ENCODE assay signal across 8 mouse cellular contexts in the genomic region with DNA sequence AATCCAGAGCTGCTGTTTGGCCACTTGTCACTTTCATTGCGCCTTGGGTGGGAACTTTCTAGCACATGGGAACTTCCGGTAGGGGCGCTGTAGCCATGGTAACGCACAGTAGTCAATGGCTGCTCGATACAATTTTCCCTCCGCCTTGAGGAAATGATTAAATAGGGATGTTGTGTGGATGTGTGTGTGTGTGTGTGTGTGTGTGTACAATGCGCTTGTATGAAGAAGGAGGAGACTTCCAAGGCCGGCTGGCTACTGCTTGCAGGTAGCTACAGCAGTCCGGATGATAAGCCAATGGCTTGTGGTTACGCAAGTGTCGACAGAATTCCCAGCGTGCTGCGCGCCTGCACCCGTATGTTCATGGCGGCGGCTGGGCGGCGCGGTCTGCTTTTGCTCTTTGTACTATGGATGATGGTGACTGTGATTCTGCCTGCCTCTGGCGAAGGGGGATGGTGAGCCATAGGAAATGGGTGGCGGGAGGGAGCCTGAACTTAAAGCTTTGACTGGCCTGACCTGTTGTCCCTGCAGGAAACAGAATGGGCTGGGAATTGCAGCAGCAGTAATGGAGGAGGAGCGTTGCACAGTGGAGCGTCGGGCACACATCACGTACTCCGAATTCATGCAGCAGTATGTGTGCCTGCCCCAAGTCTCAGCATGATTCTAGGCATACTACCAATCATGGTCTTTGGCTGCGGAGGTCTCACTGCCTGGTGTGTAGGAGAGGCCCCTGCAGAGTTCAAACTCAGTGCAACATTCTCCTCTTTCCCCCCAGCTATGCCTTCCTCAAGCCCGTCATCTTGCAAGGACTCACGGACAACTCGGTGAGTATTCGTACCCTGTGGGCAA. TPM values are rescaled to one million over a fixed set of nuclear protein-coding genes. Genes with fewer than 3 reads are reported as not detected.
DNase-seq lines count a peak whose midpoint lies in the region; ATAC-seq and TF ChIP-seq lines count a peak whose summit lies in the region.

A gene (plus strand): TSS at position 156 of the 846 bp plus-strand sequence.

- peak; percentile 97 for DNase-seq in brain, adult 2 months (ENCODE audit: low read depth, low spot score)
- peak; percentile 94 for DNase-seq in heart, embryonic 10.5 days (ENCODE audit: low spot score)
- peak; percentile 81 for DNase-seq in liver, adult 2 months (ENCODE audit: extremely low read depth, low read depth, low spot score)

- H3K4me2 ChIP-seq in kidney, embryonic 14.5 days (replicated peaks; ENCODE audit: low read depth, low read length) = peak within 1 kb of the TSS; percentile 77
- H3K4me2 ChIP-seq in myocyte (ENCODE audit: low read depth) = peak within 1 kb of the TSS; percentile 62
- H3K4me2 ChIP-seq in stomach, embryonic 14.5 days (replicated peaks; ENCODE audit: low read depth, low read length) = peak within 1 kb of the TSS; percentile 91

- no peaks in the 10 kb centered on the region for H3K9me3 ChIP-seq in heart, embryonic 10.5 days
- no peaks in the 10 kb centered on the region for H3K9me3 ChIP-seq in kidney, embryonic 14.5 days (ENCODE audit: control insufficient read depth, low read length)
- H3K9me3 ChIP-seq in stomach, embryonic 14.5 days (ENCODE audit: control insufficient read depth, low read depth, low read length) = no peaks in the 10 kb centered on the region

- H3K79me2 ChIP-seq in C2C12 (ENCODE audit: control insufficient read depth, insufficient read depth) = peaks cover 46% of the 10 kb centered on the region
- H3K79me2 ChIP-seq in liver, adult 2 months (ENCODE audit: control insufficient read depth, insufficient read depth, low read length) = peaks cover 22% of the 10 kb centered on the region
- peaks cover 28% of the 10 kb centered on the region for H3K79me2 ChIP-seq in myocyte (ENCODE audit: control insufficient read depth, insufficient read depth)

- H3K4me3 ChIP-seq in C2C12 (ENCODE audit: insufficient read depth, poor library complexity, severe bottlenecking) (peak within 1 kb of the TSS; percentile 23), myocyte (peak within 1 kb of the TSS; percentile 32)
- peak within 1 kb of the TSS; percentile 44 for H3K4me3 ChIP-seq in embryonic fibroblast, embryonic 13.5 days (ENCODE audit: insufficient read depth, low read length)
- H3K4me3 ChIP-seq in heart, embryonic 10.5 days = peak within 1 kb of the TSS; percentile 86
- peak within 1 kb of the TSS; percentile 68 for H3K4me3 ChIP-seq in kidney, embryonic 14.5 days (ENCODE audit: low read length)
- H3K4me3 ChIP-seq in liver, adult 2 months (ENCODE audit: insufficient read depth, low read depth, low read length) = peak within 1 kb of the TSS; percentile 64
- H3K4me3 ChIP-seq in stomach, embryonic 14.5 days (ENCODE audit: low read depth, low read length) = peak within 1 kb of the TSS; percentile 59

- H3K4me1 ChIP-seq in embryonic fibroblast, embryonic 13.5 days (ENCODE audit: control insufficient read depth, insufficient read depth, low read length) = peaks cover 7% of the 10 kb centered on the region; the same call in 1 of the 2 replicates
- H3K4me1 ChIP-seq in heart, embryonic 10.5 days = peaks cover 84% of the 10 kb centered on the region
- H3K4me1 ChIP-seq in kidney, embryonic 14.5 days (ENCODE audit: control insufficient read depth, insufficient read depth, low read length) = peaks cover 42% of the 10 kb centered on the region
- peaks cover 31% of the 10 kb centered on the region for H3K4me1 ChIP-seq in liver, adult 2 months (ENCODE audit: control insufficient read depth, insufficient read depth, low read length)
- H3K4me1 ChIP-seq in stomach, embryonic 14.5 days (ENCODE audit: control insufficient read depth, insufficient read depth, low read length) = peaks cover 35% of the 10 kb centered on the region

- ATAC-seq in kidney, embryonic 14.5 days (ENCODE audit: low FRiP score, low TSS enrichment) = peak; percentile 21
- peak; percentile 25; the same call in 1 of the 2 replicates for ATAC-seq in stomach, embryonic 14.5 days (ENCODE audit: insufficient number of reproducible peaks, insufficient read depth, low FRiP score, low read depth)

- H3K36me3 ChIP-seq in C2C12 (ENCODE audit: control insufficient read depth, insufficient read depth) (peaks cover 24% of the 10 kb centered on the region), myocyte (ENCODE audit: control insufficient read depth, insufficient read depth) (no peaks in the 10 kb centered on the region)
- peaks cover 55% of the 10 kb centered on the region for H3K36me3 ChIP-seq in heart, embryonic 10.5 days
- peaks cover 49% of the 10 kb centered on the region for H3K36me3 ChIP-seq in kidney, embryonic 14.5 days (ENCODE audit: control insufficient read depth, insufficient read depth, low read length)
- H3K36me3 ChIP-seq in liver, adult 2 months (ENCODE audit: control insufficient read depth, insufficient read depth, low read length) = 0 out of 2 replicates have a peak, but pooled peaks cover 4% of the 10 kb centered on the region
- peaks cover 34% of the 10 kb centered on the region for H3K36me3 ChIP-seq in stomach, embryonic 14.5 days (ENCODE audit: control insufficient read depth, insufficient read depth, low read length)

- peaks cover 23% of the 10 kb centered on the region for H3K79me3 ChIP-seq in C2C12 (ENCODE audit: low read depth)

- WGBS in heart, embryonic 10.5 days = under 1% methylated on average over 32 of the region's 32 CpGs
- WGBS in kidney, embryonic 14.5 days = under 1% methylated on average over 32 of the region's 32 CpGs
- WGBS in liver, adult 2 months = under 1% methylated on average over 32 of the region's 32 CpGs
- WGBS in stomach, embryonic 14.5 days = under 1% methylated on average over 32 of the region's 32 CpGs

- H3K27me3 ChIP-seq in C2C12 (ENCODE audit: control insufficient read depth, insufficient read depth, insufficient read length) (no peaks in the 10 kb centered on the region), myocyte (ENCODE audit: control insufficient read depth, insufficient read depth, insufficient read length) (no peaks in the 10 kb centered on the region)
- H3K27me3 ChIP-seq in heart, embryonic 10.5 days (ENCODE audit: insufficient read depth, poor library complexity, severe bottlenecking) = no peaks in the 10 kb centered on the region
- H3K27me3 ChIP-seq in kidney, embryonic 14.5 days (ENCODE audit: control insufficient read depth, insufficient read depth, low read length) = no peaks in the 10 kb centered on the region
- H3K27me3 ChIP-seq in liver, adult 2 months (ENCODE audit: control insufficient read depth, insufficient read depth, low read length) = no peaks in the 10 kb centered on the region
- H3K27me3 ChIP-seq in stomach, embryonic 14.5 days (ENCODE audit: control insufficient read depth, insufficient read depth, low read length) = no peaks in the 10 kb centered on the region

- H3ac ChIP-seq in C2C12 (ENCODE audit: control insufficient read depth, insufficient read length, low read depth) (peak within 1 kb of the TSS; percentile 46), myocyte (ENCODE audit: control insufficient read depth, insufficient read length) (peak within 1 kb of the TSS; percentile 13)

- peak; percentile 86 for TF ChIP-seq POLR2A in embryonic fibroblast, embryonic 13.5 days (IDR thresholded peaks at IDR 0.05; ENCODE audit: low read depth, low read length)
- TF ChIP-seq POLR2A in liver, adult 2 months (IDR thresholded peaks at IDR 0.05; ENCODE audit: extremely low read depth, insufficient read depth, low read length) = peak; percentile 50; the same call in 1 of the 2 replicates
- peak; percentile 74 for TF ChIP-seq POLR2A in myocyte (IDR thresholded peaks at IDR 0.05; ENCODE audit: insufficient read length, low read depth)

- TF ChIP-seq CTCF in C2C12 (IDR thresholded peaks at IDR 0.05; ENCODE audit: control insufficient read depth, insufficient read depth, insufficient read length) = no peak
- TF ChIP-seq CTCF in embryonic fibroblast, embryonic 13.5 days (IDR thresholded peaks at IDR 0.05; ENCODE audit: borderline replicate concordance, insufficient read depth, low read length) = peak; percentile 10; the same call in 1 of the 2 replicates
- TF ChIP-seq CTCF in liver, adult 2 months (IDR thresholded peaks at IDR 0.05; ENCODE audit: low read depth, low read length) = peak; percentile 44; the same call in 1 of the 2 replicates

- H3K27ac ChIP-seq in embryonic fibroblast, embryonic 13.5 days (ENCODE audit: insufficient read depth, low read length) = peak within 1 kb of the TSS; percentile 59
- H3K27ac ChIP-seq in heart, embryonic 10.5 days = peak within 1 kb of the TSS; percentile 93
- H3K27ac ChIP-seq in kidney, embryonic 14.5 days (ENCODE audit: low read depth, low read length) = peak within 1 kb of the TSS; percentile 92
- peak within 1 kb of the TSS; percentile 69 for H3K27ac ChIP-seq in liver, adult 2 months (replicated peaks; ENCODE audit: insufficient read depth, low read depth, low read length)
- H3K27ac ChIP-seq in stomach, embryonic 14.5 days (ENCODE audit: low read length) = peak within 1 kb of the TSS; percentile 88

- H3K9ac ChIP-seq in kidney, embryonic 14.5 days (ENCODE audit: low read depth, low read length) = peak within 1 kb of the TSS; percentile 77
- H3K9ac ChIP-seq in liver, adult 2 months (ENCODE audit: low read depth, low read length) = peak within 1 kb of the TSS; percentile 78
- H3K9ac ChIP-seq in stomach, embryonic 14.5 days (replicated peaks; ENCODE audit: low read depth, low read length) = peak within 1 kb of the TSS; percentile 60

TF ChIP-seq in C2C12, 6 proteins besides CTCF, POLR2A, EP300 and RAD21:
- TF ChIP-seq MYOG (IDR thresholded peaks at IDR 0.05; ENCODE audit: control insufficient read depth, extremely low read depth, insufficient read length) = no peak
- no peak for TF ChIP-seq USF1 (IDR thresholded peaks at IDR 0.05; ENCODE audit: low read depth)
- TF ChIP-seq CEBPB (IDR thresholded peaks at IDR 0.05; ENCODE audit: low read depth) = peak; percentile 67
- no peak for TF ChIP-seq FOSL1 (IDR thresholded peaks at IDR 0.05; ENCODE audit: insufficient read depth, low read length, poor library complexity, severe bottlenecking)

TF ChIP-seq in myocyte, 11 proteins besides CTCF, POLR2A, EP300 and RAD21 (continues in another document):
- TF ChIP-seq CEBPB (IDR thresholded peaks at IDR 0.05; ENCODE audit: insufficient read depth, poor library complexity, severe bottlenecking) (0 out of 2 replicates have a peak, but pooled peaks have one; percentile 19), REST (IDR thresholded peaks at IDR 0.05; ENCODE audit: insufficient read depth, insufficient read length) (no peak), E2F4 (IDR thresholded peaks at IDR 0.05; ENCODE audit: insufficient read depth) (no peak), USF1 (IDR thresholded peaks at IDR 0.05; ENCODE audit: low read depth) (no peak)

RNA-seq across cellular contexts. Expression of the gene that starts here (rescaled TPM):
- polyA plus RNA-seq in C2C12 (2012; fragmentation: generic; extraction: Trizol) = 10.8 TPM
- polyA plus RNA-seq in embryonic fibroblast, embryonic 13.5 days (2011; ENCODE audit: insufficient read length, low read depth, missing spikeins) = 24.4 and 27.9 TPM in 2 replicates
- polyA plus RNA-seq in heart, embryonic 10.5 days (2016; fragmentation: Nextera tagmentation; extraction: Ambion mirVana) = 45.8 and 50.7 TPM in 2 replicates
- polyA plus RNA-seq in kidney, embryonic 14.5 days (2014; fragmentation: Nextera tagmentation; extraction: Ambion mirVana) = 45.7 and 47.0 TPM in 2 replicates
- total RNA-seq in liver, adult 2 months (2014; rRNA removed) = 25.6 and 30.5 TPM in 2 replicates
- polyA plus RNA-seq in liver, adult 2 months (2012; rRNA removed) = 75.0 and 78.4 TPM in 2 replicates
- polyA plus RNA-seq in myocyte (2012; fragmentation: generic; extraction: Trizol) = 15.5 TPM
- 41.9 and 44.4 TPM in 2 replicates for polyA plus RNA-seq in stomach, embryonic 14.5 days (2014; fragmentation: Nextera tagmentation; extraction: Ambion mirVana)

Comparison
In these comparisons a context has a peak if more than half of its experiments do, and no peak if none do; other contexts are left out.
1. Peak in every context shown above with its lines: DNase-seq, ATAC-seq, H3K4me3 ChIP-seq and H3K27ac ChIP-seq.
2. H3K4me3 ChIP-seq: peak in every context shown above with its lines; median percentile 86 in heart, embryonic 10.5 days; 68 in kidney, embryonic 14.5 days; 64 in liver, adult 2 months; 59 in stomach, embryonic 14.5 days; 44 in embryonic fibroblast, embryonic 13.5 days; 32 in myocyte; 23 in C2C12.